10 mouse cellular contexts compared by ENCODE assay signal in genomic region chr6:101251916-101252603, GRCm38 (mm10).
DNase-seq lines count a peak whose midpoint lies in the region; ATAC-seq lines count a peak whose summit lies in the region.
"Had no signal": no experiment of that assay in that cellular context is flagged by ENCODE, and none has a peak within 500 bp of the region (broad histone marks: within the 10 kb centered on the region; RNA-seq: fewer than 3 reads in every experiment).

No protein-coding gene starts in this region.

- H3K4me1 ChIP-seq in heart, embryonic 15.5 days (replicated peaks) = peaks cover 56% of the 10 kb centered on the region
- peaks cover 62% of the 10 kb centered on the region for H3K4me1 ChIP-seq in midbrain, embryonic 10.5 days
- H3K4me1 ChIP-seq in midbrain, embryonic 15.5 days = peaks cover 14% of the 10 kb centered on the region
- H3K4me1 ChIP-seq: intestine, embryonic 15.5 days had no signal

- no peaks in the 10 kb centered on the region for H3K36me3 ChIP-seq in heart, embryonic 15.5 days
- no peaks in the 10 kb centered on the region for H3K36me3 ChIP-seq in midbrain, embryonic 10.5 days
- no peaks in the 10 kb centered on the region for H3K36me3 ChIP-seq in midbrain, embryonic 15.5 days (replicated peaks)
- H3K36me3 ChIP-seq: intestine, embryonic 15.5 days had no signal

- 55% methylated on average over 12 of the region's 12 CpGs for WGBS in heart, embryonic 15.5 days
- WGBS in midbrain, embryonic 10.5 days = 32% methylated on average over 12 of the region's 12 CpGs
- WGBS in midbrain, embryonic 15.5 days = 18% methylated on average over 12 of the region's 12 CpGs

- no peaks in the 10 kb centered on the region for H3K9me3 ChIP-seq in heart, embryonic 15.5 days (replicated peaks)
- no peaks in the 10 kb centered on the region for H3K9me3 ChIP-seq in midbrain, embryonic 10.5 days (replicated peaks)
- no peaks in the 10 kb centered on the region for H3K9me3 ChIP-seq in midbrain, embryonic 15.5 days
- H3K9me3 ChIP-seq: intestine, embryonic 15.5 days had no signal

- H3K4me3 ChIP-seq in heart, embryonic 15.5 days = no peak overlapping the region
- H3K4me3 ChIP-seq in midbrain, embryonic 10.5 days = no peak overlapping the region
- H3K4me3 ChIP-seq in midbrain, embryonic 15.5 days = no peak overlapping the region
- H3K4me3 ChIP-seq: heart, adult 2 months; intestine, embryonic 15.5 days had no signal

- no peaks in the 10 kb centered on the region for H3K27me3 ChIP-seq in heart, embryonic 15.5 days
- peaks cover 4% of the 10 kb centered on the region; the same call in 1 of the 2 replicates for H3K27me3 ChIP-seq in midbrain, embryonic 10.5 days (ENCODE audit: low read depth, poor library complexity, severe bottlenecking)
- peaks cover 4% of the 10 kb centered on the region for H3K27me3 ChIP-seq in midbrain, embryonic 15.5 days (replicated peaks)
- H3K27me3 ChIP-seq: intestine, embryonic 15.5 days had no signal

- H3K27ac ChIP-seq in heart, embryonic 15.5 days = peak overlapping the region; percentile 51; the same call in 1 of the 2 replicates
- peak overlapping the region; percentile 68 for H3K27ac ChIP-seq in midbrain, embryonic 10.5 days (replicated peaks)
- H3K27ac ChIP-seq in midbrain, embryonic 15.5 days = no peak overlapping the region
- H3K27ac ChIP-seq: heart, adult 2 months; intestine, embryonic 15.5 days had no signal

- DNase-seq in heart, postnatal 10 days = no peak
- DNase-seq in midbrain, embryonic 10.5 days (ENCODE audit: low spot score) = no peak
- DNase-seq in layer of hippocampus, adult 9-11 months = peak; percentile 38
- peak; percentile 61 to 77 for DNase-seq in right cerebral cortex, postnatal 36 days (ENCODE audit: low spot score in 2 of 2)
- no peak for DNase-seq in gastrocnemius, postnatal 4 days (ENCODE audit: low spot score in 2 of 2)
- DNase-seq: heart, adult 2 months had no signal

- ATAC-seq in heart, embryonic 15.5 days (replicated peaks; ENCODE audit: insufficient number of reproducible peaks, insufficient read depth, low FRiP score, low read depth) = no peak
- no peak for ATAC-seq in midbrain, embryonic 15.5 days (replicated peaks)
- no peak for ATAC-seq in granulocyte monocyte progenitor cell, adult 5-6 weeks (replicated peaks; ENCODE audit: poor library complexity, severe bottlenecking)
- ATAC-seq: intestine, embryonic 15.5 days had no signal

- no peak overlapping the region for H3K9ac ChIP-seq in heart, embryonic 15.5 days
- H3K9ac ChIP-seq in midbrain, embryonic 15.5 days = no peak overlapping the region
- H3K9ac ChIP-seq: intestine, embryonic 15.5 days had no signal

- H3K4me2 ChIP-seq in heart, embryonic 15.5 days = no peak overlapping the region
- H3K4me2 ChIP-seq in midbrain, embryonic 15.5 days = no peak overlapping the region
- H3K4me2 ChIP-seq: intestine, embryonic 15.5 days had no signal

- intact Hi-C loops in heart, postnatal 10 days (cut with DNase I) = no loop called here

Comparison
In these comparisons a context has a peak if more than half of its experiments do, and no peak if none do; other contexts are left out.
1. DNase-seq: peak in layer of hippocampus, adult 9-11 months (single experiment) and right cerebral cortex, postnatal 36 days (2 of 2); none in heart, postnatal 10 days (0 of 2), midbrain, embryonic 10.5 days (single experiment) and gastrocnemius, postnatal 4 days (0 of 2).